Mouse (Mus musculus) T-helper 2 cell (primary cell): ENCODE data around the gene B4galnt1.

ENCODE experiments used
- in situ Hi-C: fragments of 300-600 bp; cut with MboI, MseI; formaldehyde crosslinking; loops from one replicate; pipeline ENCODE4 v1.15.1; 2025; ENCODE audit warnings: high pct_unique_total_duplicates

Gene B4galnt1

DNA sequence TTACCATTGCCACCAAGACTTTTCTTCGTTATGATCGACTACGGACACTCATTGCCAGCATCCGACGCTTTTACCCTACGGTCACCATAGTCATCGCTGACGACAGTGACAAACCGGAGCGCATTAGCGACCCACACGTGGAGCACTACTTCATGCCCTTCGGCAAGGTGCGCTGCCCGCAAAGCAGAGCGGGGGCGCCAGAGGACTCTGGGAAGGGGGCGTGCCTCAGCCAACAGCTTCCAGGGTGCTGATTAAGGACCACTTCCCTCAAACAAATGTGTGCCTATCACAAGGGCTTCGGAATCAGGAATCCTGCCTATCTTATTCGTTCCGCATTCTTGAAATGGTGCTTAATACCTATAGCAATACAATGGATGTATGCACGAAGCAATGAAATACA, 5.0 kb downstream of the B4galnt1 start:
- in situ Hi-C loops = loop anchor here (5.0 kb wide), 1 partner anchor 53 kb away; no protein-coding TSS in a partner anchor

DNA sequence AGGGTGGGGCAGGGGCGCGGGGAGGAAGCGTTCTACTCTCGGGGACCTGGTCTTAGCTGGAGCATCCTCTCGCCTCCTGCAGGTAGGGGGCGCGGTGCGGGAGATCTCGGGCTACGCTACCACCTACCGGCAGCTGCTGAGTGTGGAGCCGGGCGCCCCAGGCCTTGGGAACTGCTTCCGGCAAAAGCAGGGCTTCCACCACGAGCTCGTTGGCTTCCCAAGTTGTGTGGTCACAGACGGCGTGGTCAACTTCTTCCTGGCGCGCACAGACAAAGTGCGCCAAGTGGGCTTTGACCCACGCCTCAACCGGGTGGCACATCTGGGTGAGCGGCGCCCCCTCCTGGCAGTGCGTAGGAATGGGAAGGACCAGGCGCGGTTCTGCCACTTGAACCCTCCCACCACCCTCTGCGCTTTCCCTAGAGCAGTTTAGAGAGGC, 5.8 kb downstream of the B4galnt1 start:
- in situ Hi-C loops = loop anchor here (5.0 kb wide), 1 partner anchor 54 kb away; no protein-coding TSS in a partner anchor

DNA sequence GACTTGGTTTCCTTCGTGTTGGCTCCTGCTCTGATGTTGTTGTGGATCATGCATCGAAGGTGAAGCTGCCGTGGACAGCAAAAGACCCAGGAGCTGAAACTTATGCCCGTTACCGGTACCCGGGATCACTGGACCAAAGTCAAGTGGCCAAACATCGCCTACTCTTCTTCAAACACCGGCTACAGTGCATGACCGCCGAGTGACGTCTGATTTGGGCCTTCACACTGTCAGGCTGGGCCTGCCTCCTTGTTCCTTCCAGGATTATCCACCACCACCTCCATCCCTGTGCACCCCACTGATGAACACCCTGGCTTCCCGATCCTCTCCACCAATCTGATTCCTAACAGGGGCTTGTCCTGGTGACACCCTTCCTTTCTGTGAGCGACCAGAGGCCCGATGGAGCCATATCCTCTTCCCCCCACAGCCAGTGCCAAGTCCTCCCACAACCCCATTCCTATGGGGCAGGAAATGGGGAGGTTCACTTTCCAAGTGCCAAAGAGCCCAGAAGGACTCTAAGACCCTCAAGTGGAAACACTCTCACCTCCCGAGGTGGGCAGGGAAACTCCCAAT, 6.7 kb downstream of the B4galnt1 start:
- in situ Hi-C loops = loop anchor here (5.0 kb wide), 1 partner anchor 54 kb away; no protein-coding TSS in a partner anchor

DNA sequence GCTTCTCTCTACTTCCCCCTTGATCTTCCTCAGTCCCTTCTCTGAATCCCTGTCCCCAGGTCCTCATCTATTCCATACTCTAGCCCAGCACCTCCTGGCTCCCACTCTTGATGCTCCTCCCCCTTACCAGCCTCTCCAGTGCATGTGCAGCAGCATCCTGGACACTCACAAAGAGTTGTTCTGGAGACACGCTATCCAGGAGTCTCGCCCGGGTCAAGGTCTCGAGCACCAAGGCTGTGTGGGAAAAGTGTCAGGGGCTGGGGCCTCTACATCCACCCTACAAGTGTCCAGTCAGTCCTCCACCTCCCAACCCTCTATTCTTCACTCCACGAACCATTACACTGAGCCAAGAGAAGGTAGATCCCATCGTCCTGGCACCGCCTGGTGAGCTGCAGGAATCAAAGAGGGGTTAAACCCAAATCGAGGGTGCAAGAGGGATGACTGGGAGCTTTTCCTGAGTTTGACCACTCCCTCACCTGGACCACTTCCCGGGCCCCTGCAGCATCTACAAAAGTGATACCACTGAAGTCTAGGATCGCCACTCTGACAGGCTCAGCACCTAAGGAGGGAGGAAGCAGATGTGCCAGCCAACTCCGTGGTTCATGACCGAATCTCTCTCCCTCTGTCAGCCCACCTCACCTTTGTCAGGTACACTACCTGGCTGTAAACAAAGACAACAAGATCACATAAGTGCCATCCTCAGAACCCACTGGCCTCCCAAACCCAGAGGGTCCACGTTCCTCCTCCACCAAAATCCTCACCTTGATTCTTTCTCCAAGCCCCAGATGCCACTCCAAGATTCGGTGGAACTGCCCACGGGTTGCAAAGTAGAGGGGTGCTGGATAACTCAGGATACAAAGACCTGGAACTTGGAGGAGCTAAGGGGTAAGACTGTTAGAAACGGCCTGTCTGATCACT, 8.4 kb downstream of the B4galnt1 start:
- in situ Hi-C loops = loop anchor here (5.0 kb wide), 1 partner anchor 56 kb away; no protein-coding TSS in a partner anchor

DNA sequence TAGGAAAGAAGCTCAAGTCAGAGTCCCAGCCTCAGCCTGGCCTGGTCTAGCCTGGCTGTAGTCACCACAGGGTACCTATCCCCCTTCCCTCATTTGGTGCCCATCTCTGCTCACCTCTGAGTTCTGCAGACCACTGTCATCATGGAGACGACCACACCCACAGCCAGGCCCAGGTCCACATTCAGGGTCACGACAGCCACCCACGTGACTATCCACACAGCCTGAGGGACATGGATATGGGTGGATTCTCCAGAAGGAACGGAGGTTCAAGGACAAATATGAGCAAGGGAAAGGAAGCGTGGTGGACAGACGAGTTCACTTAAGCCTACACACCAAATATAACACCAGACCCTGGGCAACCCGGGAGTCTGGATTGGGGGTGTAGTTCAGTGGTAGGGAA, 9.1 kb downstream of the B4galnt1 start:
- in situ Hi-C loops = loop anchor here (5.0 kb wide), 1 partner anchor 57 kb away; no protein-coding TSS in a partner anchor

DNA sequence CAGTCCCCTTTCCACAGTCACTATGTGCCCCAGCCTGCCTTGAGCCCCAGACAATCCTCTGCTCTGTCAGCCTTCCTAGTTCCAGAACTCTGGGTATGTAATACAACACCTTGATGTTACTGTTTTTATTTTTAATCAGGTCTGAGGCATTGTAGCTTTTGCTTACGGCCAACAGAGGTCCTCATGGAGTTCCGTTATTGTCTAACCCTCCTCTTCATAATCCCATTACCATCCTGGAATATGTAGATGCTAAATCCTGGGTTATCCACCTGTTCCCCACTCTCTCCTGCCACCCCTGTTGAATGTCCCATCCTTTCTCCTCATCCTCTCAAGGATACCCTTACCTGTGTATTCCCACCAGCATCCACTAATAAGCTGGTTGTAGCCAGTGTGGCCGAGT, 11.2 kb downstream of the B4galnt1 start:
- in situ Hi-C loops = no loop called here

DNA sequence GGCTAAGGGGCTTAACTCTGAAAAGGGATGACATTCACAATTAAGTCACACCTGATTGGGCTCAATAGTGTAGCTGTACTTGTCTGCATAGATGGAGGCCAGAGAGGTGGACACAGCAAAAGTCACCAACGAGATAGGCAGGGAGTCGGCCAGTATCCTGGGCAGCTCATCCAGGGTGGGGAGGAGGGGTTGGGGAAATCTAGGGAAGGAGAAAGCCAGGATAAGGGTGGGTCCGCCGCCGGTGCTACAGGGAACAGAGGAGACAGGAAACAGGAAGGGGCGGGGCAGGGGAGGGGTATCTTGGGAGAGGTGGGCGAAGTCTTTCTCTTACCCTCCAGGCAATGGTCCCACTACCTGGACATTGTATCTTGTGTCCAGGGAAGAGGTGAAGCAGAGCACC, 11.7 kb downstream of the B4galnt1 start:
- in situ Hi-C loops = no loop called here

DNA sequence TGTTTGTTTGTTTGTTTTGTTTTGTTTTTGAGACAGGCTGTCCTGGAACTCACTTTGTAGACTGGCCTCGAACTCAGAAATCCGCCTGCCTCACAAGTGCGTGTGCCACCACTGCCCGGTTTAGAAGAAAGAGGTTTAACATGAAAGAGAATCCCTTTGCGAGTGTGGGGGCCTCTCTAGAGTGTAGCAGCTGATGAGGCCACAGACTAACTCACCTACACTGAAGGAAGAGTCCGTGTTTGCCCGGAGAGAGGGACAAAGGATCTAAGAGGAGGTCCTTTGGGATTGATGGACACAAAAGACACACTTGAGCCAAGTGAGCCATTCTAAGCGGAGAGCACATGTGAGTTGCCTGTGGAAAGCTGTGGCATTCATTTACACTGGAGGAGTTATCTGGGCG, 12.2 kb downstream of the B4galnt1 start:
- in situ Hi-C loops = no loop called here

DNA sequence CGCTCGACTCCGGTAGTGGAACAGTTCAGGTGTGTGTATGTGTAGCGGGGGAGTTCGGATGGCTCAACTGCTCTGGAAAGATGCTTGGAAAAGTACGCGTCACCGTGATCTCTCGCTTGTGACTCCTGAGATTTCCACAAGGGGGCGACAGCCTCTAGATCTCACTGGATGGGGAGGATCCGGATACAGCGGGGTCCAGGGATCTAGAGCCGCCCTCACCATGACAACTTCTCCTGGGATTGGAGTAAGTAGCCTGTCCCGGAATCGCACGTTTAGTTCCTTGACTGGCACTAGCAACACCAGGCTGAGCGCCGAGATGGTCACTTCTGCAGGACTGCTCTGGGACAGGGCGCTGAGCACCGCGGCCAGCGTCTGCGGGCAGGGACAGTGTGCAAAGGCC, 12.7 kb downstream of the B4galnt1 start:
- in situ Hi-C loops = no loop called here

DNA sequence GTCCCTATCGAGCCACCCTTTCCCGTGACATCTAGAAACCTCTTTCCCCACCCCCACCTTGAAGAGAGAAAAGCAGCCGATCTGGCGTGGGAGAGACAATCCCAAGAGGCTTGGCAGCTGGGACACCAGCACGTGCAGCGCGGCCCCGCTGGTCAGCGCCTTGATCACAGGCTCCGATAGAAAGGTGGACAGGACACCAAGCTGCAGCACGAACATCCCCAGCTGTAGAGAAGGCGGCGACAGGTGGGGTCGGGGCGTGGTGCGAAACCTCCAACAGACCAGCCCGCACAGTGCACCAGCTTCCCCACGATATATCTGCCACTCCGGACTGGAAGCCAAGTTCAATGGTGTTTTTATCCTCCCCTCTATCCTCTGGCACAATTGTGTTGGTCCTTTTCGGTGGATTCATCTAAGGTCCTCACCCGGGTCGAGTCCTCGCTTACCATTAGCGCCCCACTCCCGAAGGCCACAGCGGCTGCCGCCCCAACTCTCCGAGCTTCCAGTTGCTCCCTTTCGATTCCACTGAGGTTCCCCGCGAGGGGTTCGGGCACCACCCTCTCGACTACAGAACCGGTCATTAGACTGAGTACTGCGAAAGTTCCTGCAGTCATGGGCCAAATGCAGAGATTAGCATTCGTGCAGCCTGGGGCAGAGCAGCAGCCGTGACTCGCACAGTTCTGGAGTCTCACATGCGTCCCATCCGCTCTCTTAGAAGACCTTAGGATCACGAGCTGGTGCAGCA, 13.4 kb downstream of the B4galnt1 start:
- in situ Hi-C loops = no loop called here

DNA sequence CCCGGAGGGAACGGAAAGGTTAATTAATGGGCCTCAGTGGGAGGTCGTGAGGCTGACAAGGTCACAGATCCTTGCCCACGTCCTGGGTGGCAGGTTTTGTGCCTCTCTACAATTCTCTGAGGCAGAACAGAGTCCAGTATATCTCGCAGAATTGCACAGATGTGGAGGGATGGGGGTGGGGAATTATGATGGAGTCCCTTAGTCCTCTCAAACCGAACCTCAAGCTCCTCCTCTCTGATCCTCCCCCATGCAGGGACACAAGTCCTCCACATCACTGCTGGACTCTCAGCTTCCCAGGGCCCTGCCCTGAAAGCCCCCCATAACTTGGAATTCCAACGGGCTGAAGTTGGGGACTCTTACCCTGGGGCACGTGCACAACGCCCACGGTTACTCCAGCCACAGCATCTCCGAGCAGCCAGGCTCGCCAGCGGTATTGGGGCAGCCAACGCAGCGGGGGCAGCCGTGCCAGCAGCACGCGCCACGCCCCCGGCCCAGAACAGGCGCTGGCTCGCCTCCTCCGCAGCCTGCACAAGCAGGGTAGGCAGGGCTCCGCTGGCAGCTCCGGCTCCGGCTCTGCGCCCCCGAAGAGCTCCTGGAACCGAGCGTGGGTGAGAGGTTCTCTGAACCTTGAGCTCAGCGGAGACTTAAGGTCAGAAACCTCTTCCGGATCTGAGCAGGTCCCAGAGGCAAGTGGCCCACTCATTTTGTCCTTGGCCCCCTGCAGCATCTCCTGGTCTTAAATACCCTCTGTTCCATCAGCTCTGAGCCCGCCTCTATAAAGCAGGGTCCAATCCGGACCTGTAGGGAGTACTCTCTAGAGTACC, 15.1 kb downstream of the B4galnt1 start, which contains the start of gene Slc26a10:
Gene Slc26a10, minus strand, starts transcription at position 775 of the 824 bp plus-strand sequence.
- in situ Hi-C loops = loop anchor here (5.0 to 10.0 kb wide), 2 partner anchors 42 to 345 kb away; partner anchors contain the start of gene Shmt2

DNA sequence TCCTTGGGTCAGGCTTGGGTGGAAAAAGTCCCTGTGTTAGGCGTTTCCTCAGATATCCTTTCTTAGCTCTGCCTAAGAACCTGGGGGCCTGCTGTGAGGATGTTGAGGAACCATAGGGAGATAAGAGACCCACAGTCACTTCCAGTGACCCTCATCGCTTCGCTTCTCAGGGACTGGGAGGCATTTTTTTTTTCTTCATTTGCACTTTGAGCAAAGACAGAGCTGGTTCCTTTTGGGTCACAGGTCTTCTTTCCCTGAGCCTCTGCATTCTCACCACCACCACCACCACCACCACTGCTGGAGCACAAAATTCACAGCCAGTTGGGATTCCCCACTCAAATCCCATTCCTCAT, 15.6 kb downstream of the B4galnt1 start:
- in situ Hi-C loops = loop anchor here (5.0 to 10.0 kb wide), 2 partner anchors 42 to 344 kb away; partner anchors contain the start of gene Shmt2

DNA sequence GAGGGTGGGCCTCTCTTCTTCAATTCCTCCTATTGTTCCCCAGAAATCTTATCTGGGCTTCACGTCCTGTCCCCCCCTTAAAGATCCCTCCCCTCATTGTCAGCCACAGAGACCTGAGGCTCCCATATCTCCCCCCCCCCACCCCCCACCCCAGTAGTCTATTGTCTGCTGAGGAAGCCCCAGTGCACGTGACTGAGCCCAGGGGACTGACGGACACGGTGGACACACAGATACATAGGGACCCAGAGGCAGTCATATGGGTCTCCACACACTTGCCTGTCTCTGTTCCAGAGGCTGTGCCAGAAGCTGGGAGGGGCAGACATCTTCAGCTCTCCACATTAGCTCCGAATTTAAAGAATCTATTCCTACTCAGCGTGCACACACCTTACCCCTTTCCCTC, 16.5 kb downstream of the B4galnt1 start:
- in situ Hi-C loops = loop anchor here (5.0 to 10.0 kb wide), 2 partner anchors 41 to 343 kb away; partner anchors contain the start of gene Shmt2

DNA sequence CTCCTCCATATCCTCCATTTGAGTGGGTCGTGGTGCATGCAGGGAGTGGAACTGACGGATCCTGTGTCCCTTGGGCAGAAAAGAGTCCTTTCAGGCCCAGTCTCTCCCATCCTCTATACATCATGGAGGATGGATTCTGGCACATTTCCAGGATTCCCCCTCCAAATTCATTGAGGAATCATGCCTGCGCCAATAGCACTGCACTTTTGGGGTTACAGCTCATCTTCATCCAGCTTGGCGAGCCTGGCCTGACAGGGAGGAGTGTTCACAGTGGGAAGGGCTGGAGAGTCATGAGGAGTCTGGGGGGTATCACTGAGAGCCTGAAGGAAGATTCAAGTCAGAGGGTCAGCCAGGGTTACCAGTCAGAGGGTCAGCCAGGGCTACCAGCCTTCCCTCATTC, 17.6 kb downstream of the B4galnt1 start:
- in situ Hi-C loops = loop anchor here (5.0 to 10.0 kb wide), 2 partner anchors 40 to 342 kb away; partner anchors contain the start of gene Shmt2

DNA sequence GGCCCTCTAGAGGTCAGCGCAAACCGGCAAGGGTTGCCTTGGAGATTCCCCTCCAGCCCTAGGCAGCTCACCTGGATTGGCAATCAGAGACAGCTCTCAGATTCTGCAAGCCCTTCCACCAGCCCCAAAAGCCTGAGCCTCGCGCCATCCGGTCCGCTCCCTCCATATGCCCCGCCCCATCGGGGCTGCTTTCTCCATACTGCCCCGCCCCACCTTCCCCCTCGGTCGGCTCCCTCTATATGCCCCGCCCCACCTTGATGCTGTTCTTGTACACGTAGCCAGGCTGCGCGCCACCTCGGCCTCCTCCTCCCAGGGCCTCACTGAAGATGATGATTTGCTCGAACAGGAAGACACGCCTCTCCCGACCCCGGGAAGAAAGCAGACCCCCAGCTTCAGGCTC, 18.7 kb downstream of the B4galnt1 start:
- in situ Hi-C loops = loop anchor here (5.0 to 10.0 kb wide), 2 partner anchors 39 to 341 kb away; partner anchors contain the start of gene Shmt2

DNA sequence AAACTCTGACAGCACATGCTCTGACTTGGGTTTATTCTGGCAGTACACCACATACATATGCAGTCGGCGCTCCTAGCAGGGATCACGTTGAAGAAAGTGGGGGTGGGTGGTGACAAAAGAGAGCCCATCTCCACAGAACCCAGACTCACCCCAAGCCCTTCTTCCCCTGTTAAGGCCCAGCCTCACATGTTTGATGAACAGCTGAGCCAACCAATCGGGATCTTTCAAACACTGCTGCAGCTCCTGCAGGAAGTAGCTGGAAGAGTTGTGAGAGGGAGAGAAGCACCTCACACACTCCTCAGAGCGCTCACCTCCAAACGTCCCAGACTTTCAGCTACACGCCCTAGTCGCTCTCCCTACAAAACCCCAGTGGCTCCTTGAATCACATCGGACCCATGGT, 20.1 kb downstream of the B4galnt1 start:
- in situ Hi-C loops = loop anchor here (5.0 to 10.0 kb wide), 2 partner anchors 147 to 340 kb away; partner anchors contain the start of gene Shmt2

DNA sequence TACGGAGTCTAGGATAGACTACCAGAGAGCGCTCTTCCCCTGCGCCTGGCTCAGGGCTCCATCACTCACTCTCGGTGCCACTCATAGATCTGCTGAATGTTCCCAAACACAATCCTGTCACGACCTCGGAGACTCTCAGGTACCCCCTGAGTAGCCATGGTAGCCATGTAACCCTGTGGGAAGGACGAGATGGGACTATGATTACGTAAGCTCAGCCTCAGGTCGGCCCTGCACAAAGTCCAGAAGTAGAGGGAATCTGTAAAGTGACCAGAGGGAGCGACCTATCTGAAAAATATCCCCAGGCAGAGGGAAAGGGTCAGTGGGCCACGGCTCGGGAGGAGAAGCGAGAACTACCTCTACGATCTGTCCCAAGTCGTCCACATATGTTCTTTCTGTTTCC, 20.5 kb downstream of the B4galnt1 start:
- in situ Hi-C loops = loop anchor here (5.0 to 10.0 kb wide), 2 partner anchors 147 to 339 kb away; partner anchors contain the start of gene Shmt2

DNA sequence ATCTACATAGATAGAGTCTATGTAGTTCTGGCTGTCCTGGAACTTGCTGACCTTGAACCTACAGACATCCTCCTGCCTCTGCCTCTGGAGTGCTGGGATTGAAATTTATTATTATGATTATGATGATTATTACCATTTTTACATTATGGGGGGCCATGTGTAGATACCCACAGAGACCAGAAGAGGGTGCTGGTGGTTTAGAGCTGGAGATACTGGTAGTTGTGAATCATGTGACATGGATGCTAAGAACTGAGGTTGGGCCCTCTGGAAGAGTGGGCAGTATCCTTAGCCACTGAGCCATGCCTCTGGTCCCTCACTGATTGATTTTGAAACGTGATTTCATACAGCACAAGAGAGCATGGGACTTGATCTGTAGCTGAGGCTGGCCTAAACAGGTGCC, 21.4 kb downstream of the B4galnt1 start:
- in situ Hi-C loops = loop anchor here (5.0 to 10.0 kb wide), 2 partner anchors 146 to 338 kb away; partner anchors contain the start of gene Shmt2

DNA sequence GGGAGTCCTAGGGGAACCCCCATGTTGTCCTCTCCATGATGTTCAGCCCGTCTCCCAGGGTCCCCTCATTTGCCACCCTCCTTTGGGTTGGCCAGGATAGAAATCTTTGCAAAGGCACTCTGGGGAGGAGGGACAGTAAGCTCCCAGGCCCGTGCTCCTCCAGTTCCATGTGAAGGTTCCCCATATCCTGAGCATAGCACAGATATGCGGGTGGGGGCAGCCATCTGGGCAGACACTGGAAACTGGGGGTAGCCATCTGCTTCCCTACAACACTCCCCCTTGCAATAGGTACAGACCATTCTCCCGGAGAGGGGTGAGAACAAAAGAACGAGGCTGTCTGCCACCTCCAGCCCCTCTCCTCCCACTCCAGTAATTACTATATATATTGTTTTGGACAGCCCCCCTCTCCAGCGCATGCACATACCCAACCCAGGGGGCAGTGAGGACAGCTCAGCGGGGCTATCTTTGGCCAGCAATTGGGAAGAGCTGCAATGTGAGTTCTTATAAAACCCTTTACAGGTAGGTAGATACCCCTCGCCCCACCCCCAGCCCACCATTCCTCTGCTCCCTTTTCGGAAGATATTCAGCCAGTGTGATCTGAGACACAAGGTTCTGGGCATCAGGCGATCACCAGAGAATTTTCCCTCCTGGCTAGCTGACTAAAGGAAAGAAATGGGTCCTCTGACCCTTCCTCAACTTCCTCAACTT, 22.5 kb downstream of the B4galnt1 start:
- in situ Hi-C loops = loop anchor here (5.0 to 10.0 kb wide), 2 partner anchors 145 to 337 kb away; partner anchors contain the start of gene Shmt2

DNA sequence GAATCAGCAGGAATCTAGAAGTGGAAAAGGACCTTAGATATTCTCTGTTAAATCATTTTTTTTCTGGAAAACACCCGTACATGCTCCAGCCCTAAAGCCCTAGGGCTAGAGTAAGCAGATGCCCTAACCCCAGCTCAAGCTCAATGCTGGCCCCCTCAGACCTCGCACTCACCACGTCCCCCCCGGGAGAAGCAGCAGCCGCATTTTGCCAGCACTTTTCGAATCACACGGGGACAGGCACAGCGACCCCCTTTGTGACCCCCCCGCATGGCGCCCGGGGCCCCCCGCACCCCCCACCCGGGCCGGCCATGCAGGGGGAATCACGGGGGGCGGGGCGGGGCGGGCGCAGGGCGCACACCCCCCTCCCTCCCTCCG, 23.0 kb downstream of the B4galnt1 start:
- in situ Hi-C loops = loop anchor here (5.0 to 10.0 kb wide), 2 partner anchors 144 to 337 kb away; partner anchors contain the start of gene Shmt2
